Mouse (Mus musculus) right cerebral cortex, adult 2 months (tissue): Measurements from ENCODE around the gene Grk6.

Experiments
- DNase-seq, 2 experiments: peaks; one replicate each; pipeline ENCODE4 v3.0.0; 2021 to 2022; ENCODE audit warnings: low spot score in 2 of 2

Gene Grk6

DNA sequence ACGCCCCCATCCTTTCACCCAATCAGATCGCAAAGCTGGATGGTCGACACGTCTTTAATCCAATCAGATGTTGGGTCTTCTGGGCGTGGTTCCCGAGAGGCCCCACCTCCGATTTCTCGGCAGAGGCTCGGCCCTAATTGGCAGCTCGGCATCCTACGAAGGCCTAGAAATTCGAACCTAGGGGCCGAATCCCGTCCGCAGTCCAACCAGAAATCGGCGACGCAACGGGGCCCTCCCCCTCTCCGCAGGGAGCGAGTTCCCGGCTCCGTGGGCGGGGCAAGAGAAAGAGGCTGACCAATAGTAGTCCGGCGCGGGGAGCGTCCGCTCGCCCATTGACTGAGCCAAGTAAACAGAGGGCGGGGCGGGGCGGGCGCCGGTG is at the start of gene Grk6:
TSS of gene Grk6 (plus strand) at position 136 of the 379 bp plus-strand sequence.
- DNase-seq = peak; percentile 99

DNA sequence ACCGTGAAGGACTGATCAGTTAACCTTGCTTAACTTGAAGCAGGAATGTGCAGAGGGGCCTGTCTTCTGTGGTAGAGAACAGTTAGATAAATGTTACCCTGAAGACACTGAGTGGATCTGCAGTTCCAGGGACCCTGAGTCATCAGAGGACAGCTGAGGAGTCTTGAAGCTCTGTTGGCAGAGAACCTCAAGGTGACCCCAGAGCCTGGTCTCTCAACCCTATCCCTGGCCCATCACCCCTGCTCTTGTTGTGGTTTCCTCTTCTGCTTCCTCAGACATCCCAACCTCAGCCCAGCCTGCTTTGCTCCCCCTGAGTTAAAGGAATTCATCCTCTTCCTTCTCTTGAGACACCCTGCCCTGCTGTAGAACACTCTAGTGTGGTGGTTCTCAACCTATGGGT is 46.8 kb upstream of the Grk6 start, which contains the start of gene Slc34a1:
TSS of gene Slc34a1 (plus strand) at position 100 of the 400 bp plus-strand sequence.
- DNase-seq = no peak

DNA sequence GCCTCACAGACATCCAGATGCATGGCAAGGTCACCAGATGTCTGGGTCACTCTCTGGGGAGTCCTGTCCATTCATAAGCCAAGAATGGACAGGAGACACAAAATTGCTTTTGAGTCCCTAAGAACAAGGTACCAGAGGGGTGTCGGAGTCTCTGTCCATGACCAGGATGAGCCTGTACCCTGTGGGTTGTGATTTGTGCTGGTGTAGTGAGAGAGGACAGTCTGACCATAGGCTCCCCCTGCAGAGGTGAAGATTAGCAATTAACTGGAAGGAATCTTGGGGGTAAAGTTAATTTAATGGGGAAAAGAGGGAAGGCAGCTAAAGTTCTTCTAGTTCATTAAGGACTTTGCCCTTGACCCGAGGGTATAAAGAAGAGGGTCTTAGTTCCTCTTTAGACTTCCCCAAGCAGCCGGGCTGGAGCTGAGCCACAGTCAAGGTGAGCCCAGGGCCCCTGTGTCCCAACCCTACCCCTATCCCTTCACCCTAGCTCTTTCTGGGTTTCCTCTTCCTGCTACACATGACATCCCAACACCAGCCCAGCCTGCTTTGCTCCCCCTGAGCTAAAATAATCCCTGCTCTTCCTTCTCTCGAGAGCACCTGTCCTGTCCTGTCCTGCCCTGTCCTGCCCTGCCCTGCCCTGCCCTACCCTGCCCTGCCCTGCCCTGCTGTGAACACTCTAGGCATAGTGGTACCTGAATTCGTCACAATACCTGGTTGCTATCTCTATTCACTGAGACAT is 45.4 kb upstream of the Grk6 start:
- DNase-seq = no peak

DNA sequence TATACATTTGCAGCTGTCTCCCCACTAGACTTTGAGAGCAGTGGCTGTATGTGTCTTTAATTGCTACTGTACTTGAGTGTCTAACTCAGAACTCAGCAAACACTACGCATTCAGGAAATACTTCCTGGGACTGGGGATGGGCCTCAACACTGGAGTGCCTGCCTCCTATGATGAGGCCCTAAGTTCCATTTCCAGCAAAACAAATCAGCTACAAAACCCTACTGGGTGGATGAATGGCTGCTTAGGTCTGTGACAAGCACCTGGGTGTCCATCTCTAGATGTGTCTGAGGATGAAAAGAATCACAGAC is 44.9 kb upstream of the Grk6 start:
- DNase-seq = no peak

DNA sequence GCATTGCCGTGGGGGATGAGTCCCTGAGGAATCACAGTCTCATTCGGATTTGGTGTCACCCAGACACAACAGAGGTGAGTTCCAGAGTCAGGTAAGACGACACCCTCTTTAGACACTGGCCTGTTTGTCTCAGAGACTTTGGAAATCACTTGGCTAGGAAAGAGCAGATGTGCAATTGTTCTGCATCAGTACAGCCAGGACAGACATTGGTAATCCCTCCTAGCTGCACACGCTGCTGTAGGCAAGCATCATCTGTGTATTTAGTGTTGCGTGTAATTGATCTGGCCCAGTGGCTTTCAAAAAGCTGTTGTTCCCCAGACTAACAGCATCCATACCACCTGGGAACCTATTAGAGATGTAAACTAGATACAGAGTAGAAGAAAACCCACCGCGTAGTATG is 41.6 kb upstream of the Grk6 start:
- DNase-seq = no peak

DNA sequence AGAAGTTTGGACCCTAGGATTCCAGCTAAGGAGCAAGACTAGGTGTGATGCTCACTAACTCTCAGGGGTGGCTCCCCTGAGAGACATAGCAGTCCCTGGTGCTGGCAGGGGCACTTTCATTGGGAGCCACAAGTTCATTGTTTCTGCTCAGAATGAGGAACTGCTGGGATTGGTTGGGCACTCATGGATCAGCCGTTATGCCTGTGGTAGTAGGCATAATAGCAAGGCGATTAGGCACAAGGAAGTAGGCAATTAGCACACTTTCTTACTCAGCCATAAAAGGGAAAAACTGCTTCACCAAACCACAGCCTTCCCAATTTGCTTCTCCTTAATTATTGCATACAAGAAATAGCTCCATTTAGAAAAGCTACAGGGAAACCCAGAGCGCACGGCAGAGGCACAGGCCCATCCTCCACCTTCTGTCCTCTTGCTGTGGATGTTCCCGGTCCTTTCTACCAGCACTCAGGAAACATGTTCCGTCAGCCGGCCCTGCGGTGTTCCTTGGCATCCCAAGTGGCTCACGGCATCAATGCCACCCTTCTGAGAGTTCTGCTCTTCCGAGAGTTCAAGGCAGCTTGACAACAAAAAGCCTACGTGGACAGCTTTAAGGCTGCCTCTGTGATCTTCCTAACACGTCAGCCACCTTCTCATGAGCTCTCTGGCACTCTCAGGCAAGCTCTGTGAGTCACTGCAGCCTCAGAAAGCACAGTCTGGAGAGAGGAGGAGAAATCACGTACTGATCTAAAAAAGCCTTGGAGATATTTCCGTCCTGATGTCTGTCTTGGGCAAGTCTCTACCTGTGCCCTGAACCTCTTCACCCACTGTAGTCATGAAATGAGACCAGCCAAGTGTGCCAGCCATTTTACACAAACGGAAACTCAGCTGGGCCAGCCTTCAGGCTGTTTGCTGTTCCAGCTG is 40.7 kb upstream of the Grk6 start:
- peak; percentile 56 to 66 for DNase-seq

DNA sequence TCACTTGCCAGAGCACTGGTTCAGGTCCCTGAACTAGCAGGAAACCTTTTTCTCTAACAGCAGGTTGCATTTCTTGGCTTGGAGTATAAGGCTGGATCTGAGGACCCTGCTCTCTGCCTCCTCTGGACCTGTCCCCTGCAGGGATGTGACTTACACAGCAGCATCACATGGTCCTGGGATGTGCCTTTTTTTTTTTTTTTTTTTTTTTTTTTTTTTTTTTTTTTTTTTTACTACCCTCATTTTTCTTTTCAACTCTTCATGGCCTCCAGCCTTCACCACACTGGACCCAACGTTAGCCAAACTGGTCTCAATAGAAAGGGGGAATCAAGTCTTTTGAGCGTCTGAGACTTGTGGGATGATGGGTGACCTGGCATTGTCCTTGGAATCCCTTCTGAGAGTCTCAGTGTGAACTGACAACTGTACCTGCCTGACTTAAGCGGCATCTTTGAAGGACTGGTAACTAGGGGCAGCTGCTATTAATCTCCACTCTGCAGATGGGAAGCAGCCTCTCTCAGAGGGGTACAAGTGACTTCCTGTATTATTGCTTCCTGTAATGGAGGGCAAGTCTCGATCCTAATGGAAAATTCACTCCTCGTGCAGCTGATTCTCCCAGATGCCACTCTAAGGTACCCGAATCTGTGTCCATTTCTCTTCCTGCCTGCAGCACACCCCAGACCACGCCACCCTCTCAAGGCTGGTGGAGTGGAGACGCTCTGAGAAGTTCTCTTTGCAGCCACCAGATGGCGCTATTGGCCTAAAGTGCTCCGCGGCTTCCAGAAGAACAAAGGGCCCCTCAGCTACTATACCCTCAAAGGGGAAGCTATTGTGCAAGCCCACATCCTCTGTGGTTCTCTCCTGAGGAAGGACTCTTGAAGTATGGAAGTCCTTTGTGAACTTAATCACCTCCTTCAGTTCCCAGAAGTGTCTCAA is 39.8 kb upstream of the Grk6 start:
- DNase-seq = peak; percentile 84 to 87

DNA sequence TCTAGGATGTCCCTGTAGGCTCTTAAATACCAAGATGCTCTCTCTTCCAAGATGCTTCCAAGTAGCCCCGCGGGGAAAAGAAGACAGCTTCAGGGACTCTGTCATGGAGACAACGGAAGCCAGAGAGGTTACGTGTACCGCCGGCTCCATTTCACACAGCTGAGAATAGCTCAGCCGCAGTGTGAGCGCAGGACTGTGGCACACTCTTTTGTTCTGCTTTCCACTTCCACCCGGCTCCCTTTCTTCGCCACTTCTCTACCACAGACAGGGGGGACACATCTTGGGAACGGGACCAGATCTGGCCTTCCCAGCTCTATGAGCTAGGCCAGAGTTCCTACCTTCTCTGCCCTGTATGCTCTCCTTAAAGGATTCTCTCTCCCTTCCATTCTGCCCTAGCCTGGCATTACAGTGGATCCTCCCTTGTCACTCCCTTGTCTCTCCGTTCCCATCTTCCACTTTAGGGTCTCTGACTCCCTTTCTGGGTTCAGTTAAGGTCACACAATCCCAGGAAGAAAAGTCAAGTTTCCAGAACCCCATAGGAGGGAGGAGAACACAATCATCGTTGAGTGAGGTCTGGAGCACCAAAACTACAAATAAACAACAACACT is 39.0 kb upstream of the Grk6 start:
- DNase-seq = peak in 1 of 2 experiments; percentile 32

DNA sequence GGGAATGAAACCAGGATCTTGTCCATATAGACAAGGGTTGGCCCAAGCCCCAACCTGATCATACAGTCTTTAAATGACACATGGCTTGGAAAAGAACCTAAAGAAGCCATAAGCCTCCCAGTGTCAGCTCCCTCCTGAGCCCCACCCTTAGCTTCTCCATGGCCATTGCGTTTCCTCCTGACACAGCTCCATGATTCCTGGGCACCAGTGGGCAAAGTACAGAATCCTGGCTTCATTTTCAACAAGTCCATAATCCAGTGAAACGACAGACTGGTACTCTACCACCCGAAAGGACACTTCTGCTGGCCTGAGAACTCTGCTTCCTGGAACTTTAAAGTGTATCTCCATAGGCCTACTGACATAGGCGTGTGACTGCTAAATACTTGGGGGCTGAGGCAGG is 37.5 kb upstream of the Grk6 start:
- DNase-seq = no peak

DNA sequence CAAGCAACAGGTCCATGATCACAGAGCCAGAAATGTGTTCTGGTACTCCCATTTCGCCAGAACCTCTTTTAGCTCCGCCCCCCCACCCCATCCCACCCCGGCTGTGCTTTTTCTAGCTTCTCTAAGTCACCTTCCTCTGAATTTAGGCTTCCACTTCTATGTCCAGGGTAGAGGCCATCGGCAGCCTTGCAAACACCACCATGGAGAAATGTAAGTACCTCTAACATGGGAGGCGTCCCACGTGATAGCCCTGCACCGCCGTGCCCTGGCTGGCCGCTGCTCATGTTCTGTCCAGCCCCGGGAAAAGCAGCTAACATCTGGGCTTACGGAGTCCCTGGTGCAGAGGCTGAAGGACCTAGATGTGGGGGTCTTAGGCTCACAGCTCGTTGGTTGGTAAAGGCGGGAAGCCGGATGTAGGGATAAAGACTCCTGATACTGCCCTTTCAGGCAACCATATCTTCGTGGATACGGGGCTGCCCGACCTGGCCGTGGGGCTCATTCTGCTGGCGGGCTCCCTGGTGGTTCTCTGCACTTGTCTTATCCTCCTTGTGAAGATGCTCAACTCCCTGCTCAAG is 36.2 kb upstream of the Grk6 start:
- no peak for DNase-seq

DNA sequence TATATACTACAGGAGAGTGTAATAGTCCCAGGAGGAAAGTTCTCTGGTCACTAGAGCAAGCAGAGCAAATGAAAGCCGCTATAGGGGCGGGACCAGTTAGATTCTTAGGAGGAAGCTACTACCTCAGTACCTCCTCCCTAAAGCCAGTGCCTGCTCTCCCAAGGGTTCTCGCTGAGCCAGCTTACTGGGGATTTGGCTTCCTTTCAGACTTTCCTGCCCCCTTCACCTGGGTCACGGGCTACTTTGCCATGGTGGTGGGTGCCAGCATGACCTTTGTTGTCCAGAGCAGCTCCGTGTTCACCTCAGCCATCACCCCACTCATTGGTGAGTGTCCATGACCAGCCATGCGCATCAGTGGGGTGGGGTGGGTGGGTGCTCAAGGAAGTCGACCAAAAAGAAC is 33.0 kb upstream of the Grk6 start:
- no peak for DNase-seq

DNA sequence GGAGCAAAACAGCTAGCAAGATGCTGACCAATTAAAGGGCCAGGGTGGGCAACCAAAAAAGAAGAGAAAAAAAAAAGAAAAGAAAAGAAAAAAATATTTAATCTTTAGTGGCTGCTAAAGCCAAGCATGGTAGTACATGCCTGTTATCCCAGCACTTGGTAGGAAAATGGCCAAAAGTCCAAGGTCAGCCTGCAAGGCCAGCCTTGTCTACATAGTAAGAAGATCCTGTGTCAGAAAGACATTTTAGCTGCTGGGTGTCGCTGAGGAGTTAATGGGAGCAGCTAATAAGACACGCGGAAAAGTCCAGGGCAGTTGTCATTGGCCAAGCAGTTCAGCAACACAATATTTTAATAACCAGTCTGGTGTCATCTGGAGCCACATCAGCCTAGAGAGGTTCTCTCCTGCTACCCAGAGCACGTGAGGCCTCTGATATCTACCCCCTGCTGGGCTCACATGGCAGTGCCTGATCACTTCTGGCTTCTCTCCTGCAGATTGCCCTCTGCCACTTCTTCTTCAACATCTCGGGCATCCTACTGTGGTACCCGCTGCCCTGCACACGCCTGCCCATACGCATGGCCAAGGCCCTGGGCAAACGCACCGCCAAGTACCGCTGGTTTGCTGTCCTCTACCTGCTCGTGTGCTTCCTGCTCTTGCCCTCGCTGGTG is 32.1 kb upstream of the Grk6 start:
- no peak for DNase-seq

DNA sequence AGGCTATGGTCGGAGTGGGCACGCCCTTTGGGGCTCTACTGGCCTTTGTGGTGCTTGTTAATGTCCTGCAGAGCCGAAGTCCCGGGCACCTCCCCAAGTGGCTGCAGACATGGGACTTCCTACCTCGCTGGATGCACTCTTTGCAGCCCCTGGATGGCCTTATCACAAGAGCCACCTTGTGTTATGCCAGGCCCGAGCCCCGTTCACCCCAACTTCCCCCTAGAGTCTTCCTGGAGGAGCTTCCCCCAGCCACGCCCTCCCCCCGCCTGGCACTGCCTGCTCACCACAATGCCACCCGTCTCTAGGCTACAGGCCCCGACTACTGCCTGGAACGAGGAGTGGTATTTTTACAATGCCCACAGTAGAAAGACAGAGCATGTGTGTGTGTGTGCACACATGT is 31.5 kb upstream of the Grk6 start:
- DNase-seq = no peak

DNA sequence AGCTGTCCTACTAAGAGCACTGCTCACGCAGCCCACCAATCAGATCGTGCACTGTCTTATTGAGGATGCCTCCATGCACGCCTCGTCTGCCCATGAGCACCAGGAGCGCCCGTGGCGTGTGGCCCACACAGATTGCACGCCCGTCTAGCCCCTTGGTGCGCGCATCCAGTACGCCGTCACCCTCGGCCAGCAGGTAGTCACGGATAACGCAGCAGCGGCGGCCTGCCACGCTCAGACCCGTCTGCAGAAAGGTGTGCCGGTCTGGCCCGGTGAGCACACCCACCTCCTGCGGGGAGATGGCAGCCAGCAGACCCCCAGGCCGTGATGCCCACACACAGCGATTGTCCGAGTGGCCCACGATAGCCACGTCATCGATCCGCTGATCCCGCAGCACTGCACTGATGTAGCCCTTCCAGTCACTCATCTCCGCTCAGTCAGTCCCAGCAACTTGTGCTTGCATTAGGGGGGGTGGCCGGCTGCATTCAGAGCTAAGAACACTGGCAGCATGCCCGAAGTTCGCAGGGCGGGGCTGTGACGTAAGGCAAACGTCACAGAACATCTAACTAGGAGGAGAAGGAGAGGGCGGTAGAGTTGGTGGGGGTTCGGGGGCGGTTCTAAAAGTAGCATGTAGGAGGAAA is 30.0 kb upstream of the Grk6 start, which contains the start of gene Pfn3:
TSS of gene Pfn3 (minus strand) at position 490 of the 638 bp plus-strand sequence.
- DNase-seq = peak; percentile 87 to 89

DNA sequence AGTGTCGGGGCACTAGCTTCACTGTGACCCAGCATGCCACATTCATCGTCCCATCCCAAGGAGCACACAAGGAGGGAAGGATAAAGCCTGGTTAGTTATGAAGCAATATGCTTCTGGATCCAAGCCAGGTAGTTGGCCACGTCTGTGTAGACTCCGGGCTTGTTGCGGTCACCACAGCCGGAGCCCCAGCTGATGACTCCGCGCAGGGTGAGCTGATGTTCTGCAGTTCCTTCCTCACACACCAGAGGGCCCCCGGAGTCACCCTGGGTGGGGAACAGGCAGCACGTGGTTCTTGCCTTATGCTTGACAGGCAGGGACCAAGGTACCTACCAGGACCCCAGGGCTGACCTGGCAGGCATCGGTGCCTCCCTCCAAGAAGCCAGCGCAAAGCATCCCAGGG is 26.9 kb upstream of the Grk6 start:
- DNase-seq = peak; percentile 88 to 95

DNA sequence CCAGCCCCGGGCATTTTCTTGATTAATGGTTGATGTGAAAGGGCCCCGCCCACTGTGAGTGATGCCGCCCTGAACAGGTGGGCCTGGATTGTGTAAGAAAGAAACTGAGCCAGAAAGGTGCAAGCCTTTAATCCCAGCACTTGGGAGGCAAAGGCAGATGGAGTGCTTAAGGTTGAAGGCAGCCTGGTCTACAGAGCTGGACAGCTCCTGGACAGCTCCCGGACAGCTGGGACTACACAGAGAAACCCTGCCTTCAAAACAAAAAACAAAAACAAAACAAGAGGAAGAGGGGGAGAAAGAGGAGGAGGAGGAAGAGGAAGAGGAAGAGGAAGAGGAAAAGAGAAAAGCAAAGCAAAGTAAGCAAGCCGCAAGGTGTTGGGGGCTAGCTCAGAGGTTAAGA is 25.7 kb upstream of the Grk6 start:
- no peak for DNase-seq

DNA sequence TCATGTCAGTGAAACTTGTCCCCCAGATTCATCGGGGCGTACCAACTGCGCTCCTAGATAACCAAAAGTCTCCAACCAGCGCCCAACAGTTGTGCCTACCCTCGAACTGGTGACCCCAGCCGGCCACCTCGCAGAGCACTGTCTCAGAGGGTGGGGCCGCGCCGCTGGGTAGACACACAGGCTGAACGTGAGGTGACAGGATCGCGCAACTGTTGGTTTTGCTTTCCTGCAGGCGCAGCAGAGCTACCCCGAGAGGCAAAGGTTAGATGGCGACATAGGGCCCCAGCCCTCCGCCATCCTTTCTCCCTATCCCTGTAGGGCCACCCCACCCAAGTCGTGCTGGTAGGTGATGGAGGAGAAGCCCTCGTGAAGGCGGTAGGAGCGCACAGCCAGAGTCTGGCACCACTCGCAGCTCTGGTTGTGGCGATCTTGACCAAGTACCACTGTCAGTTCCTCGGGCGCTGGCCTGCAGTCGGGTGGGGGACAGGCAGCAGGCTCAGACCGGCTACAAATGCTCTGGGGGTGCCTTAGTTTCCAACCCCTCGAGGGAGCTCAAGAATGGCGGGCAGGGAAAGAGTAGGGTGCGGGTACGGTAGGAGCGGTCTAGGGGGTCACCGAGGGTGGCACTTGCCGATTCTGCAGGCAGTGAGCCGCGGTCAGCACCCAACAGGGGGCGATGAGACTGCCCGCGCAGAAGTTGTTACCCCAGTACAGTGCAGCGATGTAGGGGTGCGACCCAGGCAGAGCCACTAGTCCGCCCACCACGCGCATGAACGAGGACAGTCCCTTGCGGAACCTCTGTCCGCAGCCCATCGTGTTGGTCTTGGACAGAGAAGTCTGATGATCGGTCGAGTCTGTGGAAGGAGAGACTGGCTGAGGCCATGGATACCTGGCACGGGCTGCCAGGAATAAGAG is 24.6 kb upstream of the Grk6 start:
- DNase-seq = no peak

DNA sequence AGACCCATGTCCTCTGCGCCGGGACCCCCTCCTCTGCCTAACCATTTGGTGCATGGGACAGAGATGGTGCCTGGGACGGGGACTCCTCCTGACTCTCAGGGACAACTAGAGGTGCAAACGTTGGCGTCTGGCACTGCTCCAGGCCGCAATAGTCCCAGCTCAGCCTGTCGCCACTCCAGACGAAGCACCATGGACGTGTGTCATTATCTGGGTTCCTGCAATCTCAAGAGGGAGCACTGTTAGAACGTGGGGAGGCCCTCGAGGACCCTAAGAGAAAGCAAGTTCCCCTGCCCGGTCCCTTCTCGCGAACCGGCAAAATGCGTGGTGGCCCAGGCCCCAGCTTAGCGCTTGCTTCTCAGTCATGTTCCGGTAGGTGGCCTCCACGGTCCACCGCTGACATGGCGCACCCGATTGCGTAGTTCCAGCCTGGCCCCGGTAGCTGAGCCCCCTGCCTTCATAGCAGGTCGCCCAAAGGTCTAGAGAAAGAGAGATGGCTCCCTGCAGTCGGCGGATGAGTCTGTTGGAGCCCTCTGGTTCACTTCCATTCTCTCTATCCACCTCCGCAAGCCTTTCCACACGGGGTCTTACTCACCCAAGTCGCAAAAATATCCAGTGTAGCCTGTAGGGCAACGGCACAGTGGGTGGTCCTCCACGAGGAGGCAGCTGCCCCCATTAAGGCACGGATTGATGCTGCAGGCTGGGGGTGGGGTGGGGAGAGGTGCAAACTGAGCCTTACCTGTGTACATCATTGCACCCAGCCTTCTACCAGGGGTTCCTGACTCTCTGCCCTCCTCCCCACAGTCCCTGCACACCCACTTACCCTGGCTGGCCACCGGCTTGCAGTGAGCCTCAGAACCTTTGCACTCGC is 23.7 kb upstream of the Grk6 start:
- peak; percentile 66 to 68 for DNase-seq
